20 mouse cellular contexts compared by ENCODE assay signal in genomic region chr5:29925527-29925926, GRCm38 (mm10).
DNase-seq lines count a peak whose midpoint lies in the region; ATAC-seq and TF ChIP-seq lines count a peak whose summit lies in the region.
"Had no signal": no experiment of that assay in that cellular context is flagged by ENCODE, and none has a peak within 500 bp of the region (broad histone marks: within the 10 kb centered on the region; RNA-seq: fewer than 3 reads in every experiment).

No protein-coding gene starts in this region.

- 0 out of 4 replicates have a peak, but pooled peaks cover 0 to 2% of the 10 kb centered on the region in 2 experiments for H3K27me3 ChIP-seq in MEL (ENCODE audit: control insufficient read depth in 1 of 2, insufficient read depth in 2 of 2, low read length in 2 of 2)
- H3K27me3 ChIP-seq in liver, postnatal 0 days (ENCODE audit: insufficient read depth, low read length): no peaks in the 10 kb centered on the region
- H3K27me3 ChIP-seq: heart, embryonic 13.5 days had no signal

- TF ChIP-seq CTCF in MEL (IDR thresholded peaks at IDR 0.05 in 2 of 3, conservative IDR thresholded peaks at IDR 0.05 in 1 of 3; ENCODE audit: control insufficient read depth in 1 of 3, insufficient read depth in 1 of 3, low read depth in 2 of 3, low read length in 3 of 3, poor library complexity in 1 of 3, severe bottlenecking in 1 of 3): no peak
- TF ChIP-seq CTCF in liver, postnatal 0 days (IDR thresholded peaks at IDR 0.05; ENCODE audit: low read depth): no peak
- TF ChIP-seq CTCF in lung, adult 2 months (IDR thresholded peaks at IDR 0.05; ENCODE audit: insufficient read depth, low read length): no peak

- no peaks in the 10 kb centered on the region for H3K79me2 ChIP-seq in MEL (ENCODE audit: control insufficient read depth, insufficient read depth, low read length, poor library complexity)

- DNase-seq in MEL (ENCODE audit: low read depth, low spot score) (peak; percentile 32), liver (peak; percentile 10), adipocyte (ENCODE audit: low spot score) (no peak)
- peak; percentile 25 for DNase-seq in adrenal gland, postnatal 14 days
- no peak for DNase-seq in liver, postnatal 0 days
- no peak for DNase-seq in lung, adult 2 months
- DNase-seq: cerebellum, adult 11 months; cerebellum, postnatal 25 days; heart, adult 18-20 months; heart, postnatal 36 days; kidney, adult 18-20 months; kidney, postnatal 36 days; left cerebral cortex, postnatal 4 days; lung, postnatal 14 days; right cerebral cortex, adult 18-20 months had no signal

- TF ChIP-seq EP300 in MEL (IDR thresholded peaks at IDR 0.05; ENCODE audit: low read depth in 1 of 2, low read length in 2 of 2): peak; percentile 57 to 76; a peak in 3 of 4 replicates
- peak; percentile 43 for TF ChIP-seq EP300 in liver, postnatal 0 days (IDR thresholded peaks at IDR 0.05; ENCODE audit: low read depth)

- H3K9ac ChIP-seq in MEL (ENCODE audit: control insufficient read depth, low read depth, low read length, poor library complexity, severe bottlenecking): no peak overlapping the region
- no peak overlapping the region for H3K9ac ChIP-seq in liver, postnatal 0 days (replicated peaks)
- H3K9ac ChIP-seq: heart, embryonic 13.5 days had no signal

- H3K4me3 ChIP-seq in MEL (ENCODE audit: control insufficient read depth in 1 of 2, insufficient read depth in 1 of 2, low read depth in 2 of 2, low read length in 2 of 2): no peak overlapping the region
- no peak overlapping the region for H3K4me3 ChIP-seq in liver, postnatal 0 days (ENCODE audit: low read depth, low read length)
- no peak overlapping the region for H3K4me3 ChIP-seq in lung, adult 2 months (replicated peaks; ENCODE audit: extremely low read depth, low read depth, low read length)
- H3K4me3 ChIP-seq: forebrain, embryonic 10.5 days; heart, embryonic 13.5 days had no signal

- 0 out of 2 replicates have a peak, but pooled peaks have one; percentile 40 for ATAC-seq in liver, postnatal 0 days
- no peak for ATAC-seq in frontal cortex, adult (ENCODE audit: low TSS enrichment)
- ATAC-seq: hindbrain, embryonic 16.5 days; midbrain, embryonic 16.5 days had no signal

- 30% methylated on average over 2 of the region's 2 CpGs for WGBS in liver, postnatal 0 days (ENCODE audit: insufficient replicate concordance)
- 64% methylated on average over 2 of the region's 2 CpGs for WGBS in lung, adult 2 months

- no peak for TF ChIP-seq RAD21 in MEL (IDR thresholded peaks at IDR 0.05; ENCODE audit: low read depth, low read length)

- H3K4me2 ChIP-seq in liver, postnatal 0 days (ENCODE audit: low read depth, low read length): no peak overlapping the region
- H3K4me2 ChIP-seq: heart, embryonic 13.5 days had no signal

- no peaks in the 10 kb centered on the region for H3K9me3 ChIP-seq in MEL (replicated peaks; ENCODE audit: insufficient read depth, low read length)
- H3K9me3 ChIP-seq in liver, postnatal 0 days (ENCODE audit: low read length): no peaks in the 10 kb centered on the region

- H3K27ac ChIP-seq in MEL (ENCODE audit: control insufficient read depth, low read depth, low read length): no peak overlapping the region
- no peak overlapping the region for H3K27ac ChIP-seq in liver, postnatal 0 days (ENCODE audit: low read depth)
- H3K27ac ChIP-seq: forebrain, embryonic 10.5 days; heart, embryonic 13.5 days had no signal

- no peak for TF ChIP-seq POLR2A in MEL (IDR thresholded peaks at IDR 0.05; ENCODE audit: control insufficient read depth in 1 of 2, insufficient read depth in 1 of 2, low read depth in 1 of 2, low read length in 2 of 2, poor library complexity in 1 of 2)
- no peak for TF ChIP-seq POLR2A in lung, adult 2 months (IDR thresholded peaks at IDR 0.05; ENCODE audit: borderline replicate concordance, extremely low read depth, low read depth, low read length)

- H3K36me3 ChIP-seq in MEL (ENCODE audit: control insufficient read depth in 1 of 2, insufficient read depth in 2 of 2, low read length in 2 of 2): peaks cover 0 to 2% of the 10 kb centered on the region in 2 experiments; a peak in 1 of 4 replicates
- H3K36me3 ChIP-seq in liver, postnatal 0 days (replicated peaks; ENCODE audit: insufficient read depth, low read length): no peaks in the 10 kb centered on the region
- H3K36me3 ChIP-seq: forebrain, embryonic 10.5 days; heart, embryonic 13.5 days had no signal

- peaks cover 0 to 10% of the 10 kb centered on the region in 2 experiments; a peak in 2 of 4 replicates for H3K4me1 ChIP-seq in MEL (ENCODE audit: control insufficient read depth in 1 of 2, insufficient read depth in 2 of 2, low read length in 2 of 2)
- no peaks in the 10 kb centered on the region; the same call in 1 of the 2 replicates for H3K4me1 ChIP-seq in liver, postnatal 0 days (ENCODE audit: insufficient read depth)
- H3K4me1 ChIP-seq in lung, adult 2 months (ENCODE audit: control insufficient read depth, insufficient read depth, low read length): no peaks in the 10 kb centered on the region
- H3K4me1 ChIP-seq: forebrain, embryonic 10.5 days; heart, embryonic 13.5 days had no signal

TF ChIP-seq in MEL, 35 proteins besides CTCF, POLR2A, EP300 and RAD21:
- TF ChIP-seq RCOR1 (IDR thresholded peaks at IDR 0.05; ENCODE audit: low read depth, low read length) (peak; percentile 54; the same call in 1 of the 2 replicates), GATA1 (IDR thresholded peaks at IDR 0.05; ENCODE audit: low read depth, low read length) (peak; percentile 42; the same call in 1 of the 2 replicates), ETS1 (IDR thresholded peaks at IDR 0.05; ENCODE audit: low read depth, low read length) (peak; percentile 60), TCF12 (IDR thresholded peaks at IDR 0.05; ENCODE audit: low read depth, low read length) (peak; percentile 82; the same call in 1 of the 2 replicates), MAX (IDR thresholded peaks at IDR 0.05; ENCODE audit: low read length) (no peak)
TF ChIP-seq in MEL: peak in this region for 4.

Comparison
In these comparisons a context has a peak if more than half of its experiments do, and no peak if none do; other contexts are left out.
1. DNase-seq: peak in MEL (single experiment), adrenal gland, postnatal 14 days (single experiment) and liver (single experiment); none in liver, postnatal 0 days (single experiment), adipocyte (single experiment) and lung, adult 2 months (single experiment).